Mouse (Mus musculus) cerebellum, adult 9-10 months (tissue): Measurements from ENCODE around the gene Hoxc6.

Experiments
- DNase-seq: peaks from one replicate; pipeline ENCODE4 v3.0.0; 2022

The Hoxc6 gene

DNA sequence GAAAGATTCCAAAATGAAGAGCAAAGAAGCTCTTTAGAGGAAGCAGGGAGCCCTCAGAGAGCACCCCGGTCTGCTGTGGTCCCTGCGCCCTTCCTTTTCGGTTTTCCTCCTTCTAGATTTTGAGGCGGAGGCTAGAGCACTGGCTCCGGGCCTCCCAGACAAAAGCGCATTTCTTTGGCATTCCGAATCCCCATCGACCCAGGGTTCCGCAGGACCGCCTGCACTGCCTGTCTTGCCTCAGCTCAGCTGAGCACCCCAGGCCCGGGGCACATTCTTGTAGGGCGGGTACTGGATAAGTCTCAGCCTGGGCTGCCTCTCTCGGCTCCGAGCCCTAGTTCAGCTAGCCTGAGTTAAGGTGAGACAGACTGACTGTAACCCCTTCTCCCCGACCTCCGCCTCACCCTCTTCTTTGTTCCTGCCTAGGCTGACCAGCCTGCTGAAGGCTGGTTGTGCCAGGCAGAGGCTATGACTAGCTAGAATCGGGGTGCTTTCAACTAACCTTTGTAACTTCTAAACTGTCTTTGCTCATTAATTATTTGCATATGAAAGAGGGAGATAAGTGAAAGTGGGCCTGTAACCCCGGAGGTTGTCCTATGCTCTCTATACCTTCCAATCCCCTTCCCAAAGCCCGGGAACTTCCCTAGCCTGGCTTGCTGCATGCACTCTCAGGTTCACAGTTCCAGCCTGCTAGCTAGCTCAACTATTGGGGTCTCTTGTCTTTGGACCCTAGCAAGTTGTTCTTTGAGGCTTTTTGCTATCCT, 17.5 kb downstream of the Hoxc6 start:
- no peak for DNase-seq

GRCm38 (mm10) chr15:103018636-103019035, 20.6 kb downstream of the Hoxc6 start, which contains the start of gene Hoxc4:
Gene Hoxc4, plus strand, starts transcription at chr15:103018934.
- no peak for DNase-seq

DNA sequence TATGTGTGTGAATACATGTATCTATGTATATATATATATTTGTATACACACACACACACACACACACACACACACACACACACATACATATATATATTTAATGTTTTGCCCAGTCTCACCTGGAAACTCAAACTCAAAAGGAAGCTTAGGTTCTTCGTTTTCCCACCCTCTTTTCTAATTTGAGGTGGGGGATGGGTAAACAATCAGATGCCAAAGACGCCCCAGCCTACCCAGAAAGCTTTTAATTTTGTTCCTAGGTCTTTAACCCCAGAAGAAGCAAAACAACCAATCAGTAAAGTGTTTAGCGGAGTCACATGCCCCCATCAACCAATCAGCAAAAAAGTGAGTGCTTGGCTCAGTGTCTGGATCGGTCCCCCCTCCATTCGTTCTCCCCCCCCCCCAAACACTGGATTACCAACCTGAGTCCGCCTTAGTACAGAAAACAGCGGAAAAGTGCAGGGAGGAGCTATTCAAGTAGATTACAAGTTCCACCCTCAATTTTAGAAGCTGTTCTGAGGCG, 22.9 kb downstream of the Hoxc6 start:
- no peak for DNase-seq

DNA sequence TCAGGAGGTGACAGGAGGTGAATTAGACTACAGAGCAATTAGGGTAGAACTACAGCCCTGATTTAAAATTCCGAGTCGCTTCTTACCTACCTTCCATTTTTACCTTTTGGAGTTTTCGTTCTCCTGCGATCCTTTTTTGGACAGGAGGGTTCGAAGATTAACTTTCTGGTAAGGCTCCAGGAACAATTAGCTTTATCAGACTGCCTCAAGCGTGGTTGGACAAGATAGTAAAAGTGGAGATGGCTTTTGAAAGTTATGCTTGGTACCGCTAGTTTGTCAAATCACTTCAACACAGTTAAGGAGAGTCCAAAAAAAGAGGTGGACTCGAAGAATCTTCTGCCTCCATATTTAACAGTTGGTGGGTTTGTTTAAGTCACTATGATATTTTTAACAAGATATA, 23.5 kb downstream of the Hoxc6 start:
- DNase-seq: no peak

DNA sequence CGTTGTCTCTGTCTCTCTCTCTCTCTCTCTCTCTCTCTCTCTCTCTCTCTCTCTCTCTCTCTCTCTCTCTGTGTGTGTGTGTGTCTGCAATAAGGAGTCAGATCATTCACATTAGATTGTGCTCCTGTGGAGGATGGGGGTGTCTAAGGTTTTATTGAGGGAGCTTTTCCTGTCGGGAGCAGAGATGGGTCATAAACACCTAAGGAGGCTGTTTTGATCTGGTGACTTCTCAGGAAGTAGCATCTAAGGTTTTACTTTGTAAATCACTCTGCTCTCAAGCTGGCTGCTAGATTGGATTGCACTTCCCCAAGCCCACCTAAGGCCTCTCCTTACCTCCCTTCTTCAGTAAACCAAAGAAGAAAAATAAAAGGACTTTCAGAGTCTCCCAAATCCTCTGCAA, 26.1 kb downstream of the Hoxc6 start:
- no peak for DNase-seq

GRCm38 (mm10) chr15:103027266-103028235, 29.5 kb downstream of the Hoxc6 start:
- no peak for DNase-seq

DNA sequence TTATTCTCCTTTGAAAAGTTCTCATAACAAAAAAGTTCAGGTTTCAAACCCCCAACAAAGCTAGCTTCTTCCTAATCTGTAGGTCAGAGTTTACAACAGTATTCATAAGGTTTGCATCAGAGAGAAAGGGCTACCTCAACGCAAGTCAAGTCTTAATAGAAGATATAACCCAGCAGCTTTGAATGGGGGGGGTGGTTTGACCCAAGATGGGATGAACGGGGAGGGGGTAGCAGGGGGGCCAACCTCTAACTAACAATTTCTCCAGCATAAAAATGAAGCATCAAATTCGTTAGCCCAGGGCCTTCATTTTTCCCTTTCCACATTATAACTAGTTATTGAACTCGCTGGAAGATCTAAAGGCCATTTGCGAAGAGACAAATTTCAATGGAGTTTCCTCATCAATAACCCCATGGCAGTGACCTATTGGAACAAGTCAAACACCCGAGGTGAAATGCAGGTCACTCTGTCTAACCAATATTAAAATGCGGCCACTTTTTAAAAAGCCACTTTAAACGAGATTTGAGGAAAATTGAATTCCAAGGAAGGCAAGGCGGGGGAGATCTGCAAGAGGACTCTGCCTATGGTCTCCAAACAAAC, 31.0 kb downstream of the Hoxc6 start:
- no peak for DNase-seq

DNA sequence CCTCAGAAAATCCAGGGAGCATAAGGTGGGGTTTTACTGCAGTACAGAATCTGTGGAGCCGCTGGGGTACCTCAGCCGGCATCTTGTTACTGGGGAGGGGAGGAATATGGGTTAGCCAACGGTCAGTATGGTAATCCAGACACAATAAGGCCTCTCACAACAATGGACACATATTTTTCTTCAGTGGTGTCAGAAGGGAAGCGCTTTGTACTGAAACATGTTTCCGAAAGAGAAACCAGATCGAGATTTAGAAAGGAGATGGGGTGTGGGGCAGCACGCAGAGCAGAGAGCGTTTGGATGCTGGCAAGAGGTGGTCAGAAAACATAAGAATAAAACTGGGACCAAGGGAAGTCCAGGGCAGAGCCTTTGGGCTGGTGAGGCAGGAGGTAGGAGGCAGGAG, 32.1 kb downstream of the Hoxc6 start:
- no peak for DNase-seq

DNA sequence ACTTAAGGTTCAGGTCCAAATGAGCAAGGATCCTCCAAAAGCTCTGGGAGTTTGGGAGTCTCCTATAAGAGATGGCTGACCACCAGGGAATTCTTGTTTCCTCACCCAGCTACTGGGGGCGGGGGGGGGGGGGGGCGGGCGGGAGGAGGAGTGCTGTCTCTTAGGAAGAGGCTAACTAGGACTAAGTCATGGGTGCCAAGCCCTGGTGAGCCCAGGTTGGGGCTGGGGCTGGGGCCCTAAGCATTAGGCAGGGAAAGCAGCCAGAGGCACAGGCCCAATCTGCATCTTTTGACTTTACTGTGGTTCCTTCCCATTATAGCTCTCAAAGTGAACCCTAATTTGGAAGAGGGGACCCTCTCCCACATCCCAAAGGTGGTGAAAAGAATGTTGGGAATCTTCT, 34.1 kb downstream of the Hoxc6 start:
- DNase-seq: no peak

GRCm38 (mm10) chr15:103032646-103033575, 34.9 kb downstream of the Hoxc6 start:
- no peak for DNase-seq

DNA sequence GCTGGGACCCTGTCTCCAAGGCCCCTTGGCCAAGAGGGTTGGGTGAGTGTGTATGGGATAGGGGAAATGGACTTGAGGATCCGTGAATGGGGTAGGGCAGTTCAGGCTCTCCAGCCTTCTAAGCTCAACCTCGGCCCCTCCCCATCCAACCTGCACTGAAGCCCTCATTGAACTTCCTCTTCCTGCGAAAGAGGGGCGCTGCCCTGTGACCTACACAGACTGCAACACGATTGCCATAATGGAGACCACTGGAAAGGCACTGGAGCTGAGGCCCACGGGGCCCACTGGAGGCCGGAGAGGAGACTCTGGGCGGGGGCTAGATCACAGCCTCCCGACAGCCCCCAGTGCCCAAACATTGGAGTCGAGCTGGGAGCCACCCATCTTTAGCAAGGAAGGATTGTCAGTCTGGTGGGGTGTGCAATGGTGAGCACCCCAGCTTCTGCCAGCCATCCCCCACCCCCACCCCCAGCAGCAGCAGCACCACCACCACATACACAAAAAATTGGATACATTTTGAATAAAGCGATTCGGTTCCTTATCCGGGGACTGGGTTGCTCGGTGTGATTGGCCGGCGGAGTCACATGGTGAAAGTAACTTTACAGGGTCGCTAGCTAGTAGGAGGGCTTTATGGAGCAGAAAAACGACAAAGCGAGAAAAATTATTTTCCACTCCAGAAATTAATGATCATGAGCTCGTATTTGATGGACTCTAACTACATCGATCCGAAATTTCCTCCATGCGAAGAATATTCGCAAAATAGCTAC, 36.2 kb downstream of the Hoxc6 start:
- DNase-seq: no peak

DNA sequence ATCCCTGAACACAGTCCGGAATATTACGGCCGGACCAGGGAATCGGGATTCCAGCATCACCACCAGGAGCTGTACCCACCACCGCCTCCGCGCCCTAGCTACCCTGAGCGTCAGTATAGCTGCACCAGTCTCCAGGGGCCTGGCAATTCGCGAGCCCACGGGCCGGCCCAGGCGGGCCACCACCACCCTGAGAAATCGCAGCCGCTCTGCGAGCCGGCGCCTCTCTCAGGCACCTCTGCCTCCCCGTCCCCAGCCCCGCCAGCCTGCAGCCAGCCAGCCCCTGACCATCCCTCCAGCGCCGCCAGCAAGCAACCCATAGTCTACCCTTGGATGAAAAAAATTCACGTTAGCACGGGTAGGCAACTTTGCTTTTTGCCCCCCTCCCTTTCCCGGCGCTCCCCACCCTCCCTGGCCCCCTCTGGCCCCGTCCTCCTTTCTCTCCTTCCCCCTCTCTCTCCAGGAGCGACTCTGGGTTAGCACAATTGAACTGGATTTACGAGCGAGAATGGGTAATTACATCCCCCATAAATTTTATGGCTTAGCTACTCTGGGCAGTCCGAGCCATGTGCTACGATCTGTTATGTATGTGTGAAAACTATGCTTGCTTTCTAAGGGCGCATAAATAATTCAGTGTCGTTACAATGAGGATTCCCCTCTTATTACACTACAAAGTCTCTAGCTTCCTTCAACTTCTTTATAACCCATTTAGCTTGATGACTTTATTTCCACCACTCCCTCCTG, 36.9 kb downstream of the Hoxc6 start:
- no peak for DNase-seq

DNA sequence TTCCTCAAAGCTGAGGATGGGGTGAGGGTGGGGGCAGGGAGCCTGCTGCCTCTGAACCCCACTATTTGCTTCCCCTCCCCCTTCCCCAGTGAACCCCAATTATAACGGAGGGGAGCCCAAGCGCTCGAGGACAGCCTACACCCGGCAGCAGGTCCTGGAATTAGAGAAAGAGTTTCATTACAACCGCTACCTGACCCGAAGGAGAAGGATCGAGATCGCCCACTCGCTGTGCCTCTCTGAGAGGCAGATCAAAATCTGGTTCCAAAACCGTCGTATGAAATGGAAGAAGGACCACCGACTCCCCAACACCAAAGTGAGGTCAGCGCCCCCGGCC, 37.5 kb downstream of the Hoxc6 start:
- DNase-seq: no peak

GRCm38 (mm10) chr15:103037579-103037978, 39.5 kb downstream of the Hoxc6 start:
- no peak for DNase-seq

DNA sequence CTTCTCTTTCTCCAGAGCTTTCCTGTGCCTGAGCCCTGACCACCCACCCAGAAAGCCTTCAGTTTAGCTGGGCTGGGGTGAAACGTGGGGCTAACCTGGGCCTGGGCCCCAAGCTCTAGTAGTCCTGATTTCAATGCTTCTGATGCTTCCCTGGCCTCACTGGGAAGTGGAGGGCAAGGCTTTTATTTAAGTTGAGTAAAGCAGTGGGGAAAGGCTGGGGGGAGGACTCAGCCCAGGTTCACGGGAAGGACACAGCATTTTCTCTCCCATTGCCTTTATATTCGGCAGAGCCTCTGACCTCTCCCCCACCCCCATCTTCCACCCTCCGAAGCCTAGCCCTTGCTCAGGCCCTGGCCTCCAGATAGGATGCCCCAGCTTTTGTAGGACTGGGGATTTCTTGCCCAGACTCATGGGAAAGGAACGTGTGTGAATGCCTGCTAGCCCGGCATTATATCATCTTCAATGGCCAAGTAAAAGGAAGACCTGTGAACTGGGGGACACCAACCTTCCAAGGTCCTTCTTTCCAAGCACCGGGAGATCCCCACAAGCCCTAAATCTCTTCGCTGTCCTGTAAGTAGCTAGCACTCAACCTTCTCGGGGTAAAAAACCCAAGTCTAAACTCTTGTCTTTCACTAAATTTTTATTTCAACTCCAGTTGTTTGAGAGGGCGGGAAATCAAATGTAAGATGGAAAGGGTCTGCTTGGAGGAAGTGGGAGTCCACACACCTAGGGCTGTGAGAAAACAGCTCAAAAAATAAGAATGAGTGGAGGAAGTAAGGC, 40.8 kb downstream of the Hoxc6 start:
- DNase-seq: no peak

- DNase-seq: no peak
These were observed 41.6 kb downstream of the Hoxc6 start for GRCm38 (mm10) chr15:103039609-103040008.

DNA sequence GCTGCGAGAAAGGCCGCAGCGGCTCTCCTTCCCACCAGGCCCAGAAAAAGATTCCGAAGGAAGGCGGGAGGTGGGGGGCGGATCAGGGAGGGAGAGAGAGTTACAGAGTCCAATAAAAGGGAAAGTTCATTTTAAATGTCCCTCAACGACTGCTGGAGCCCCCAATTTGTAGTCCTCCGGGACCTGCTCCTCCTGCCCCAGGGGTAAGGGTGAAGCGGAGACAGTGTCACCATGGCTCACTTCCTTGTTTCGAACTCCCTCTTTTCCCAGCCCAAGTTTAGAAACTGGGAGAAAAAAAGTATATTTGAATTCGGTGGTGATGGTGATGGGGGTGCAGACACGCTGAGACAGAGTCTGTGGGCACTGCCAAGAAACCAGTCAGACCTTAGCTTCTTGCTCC, 42.5 kb downstream of the Hoxc6 start:
- no peak for DNase-seq

- DNase-seq: no peak
These were observed 43.6 kb downstream of the Hoxc6 start for GRCm38 (mm10) chr15:103041613-103042012.

DNA sequence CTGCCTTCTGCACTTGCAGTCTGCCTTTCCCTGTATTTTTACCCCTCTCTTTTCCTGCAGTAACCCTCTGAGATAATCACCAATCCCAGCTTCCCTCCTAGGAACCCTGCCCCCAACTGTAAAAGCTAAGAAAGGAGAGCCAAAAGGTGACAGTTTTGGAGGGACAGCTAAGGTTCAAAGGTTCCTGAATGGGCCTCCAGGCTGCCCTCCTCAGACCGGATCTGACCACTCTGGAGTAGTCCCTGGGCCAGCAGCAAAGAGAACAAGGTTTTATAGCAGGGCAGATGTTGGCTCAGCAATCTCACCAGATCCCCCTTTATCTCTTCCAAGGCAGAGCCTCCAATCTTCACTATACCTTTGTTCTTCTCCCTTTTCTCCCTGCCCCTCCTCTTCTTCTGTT, 44.2 kb downstream of the Hoxc6 start:
- DNase-seq: no peak

GRCm38 (mm10) chr15:103051670-103052069, 53.6 kb downstream of the Hoxc6 start:
- DNase-seq: no peak
